Mouse (Mus musculus) cerebellum, adult 11 months (tissue): Measurements from ENCODE around the gene Tuba1a.
A peak's percentile ranks its signal among the peaks of the same experiment; 100 is the strongest.
"Not testable (repeated sequence)": the region's sequence is repeated elsewhere in the genome, so short reads cannot be mapped to it uniquely, and the experiment has no call there.

Experiments
- DNase-seq: peaks from one replicate; pipeline ENCODE4 v3.0.0; 2022

Tuba1a gene

DNA sequence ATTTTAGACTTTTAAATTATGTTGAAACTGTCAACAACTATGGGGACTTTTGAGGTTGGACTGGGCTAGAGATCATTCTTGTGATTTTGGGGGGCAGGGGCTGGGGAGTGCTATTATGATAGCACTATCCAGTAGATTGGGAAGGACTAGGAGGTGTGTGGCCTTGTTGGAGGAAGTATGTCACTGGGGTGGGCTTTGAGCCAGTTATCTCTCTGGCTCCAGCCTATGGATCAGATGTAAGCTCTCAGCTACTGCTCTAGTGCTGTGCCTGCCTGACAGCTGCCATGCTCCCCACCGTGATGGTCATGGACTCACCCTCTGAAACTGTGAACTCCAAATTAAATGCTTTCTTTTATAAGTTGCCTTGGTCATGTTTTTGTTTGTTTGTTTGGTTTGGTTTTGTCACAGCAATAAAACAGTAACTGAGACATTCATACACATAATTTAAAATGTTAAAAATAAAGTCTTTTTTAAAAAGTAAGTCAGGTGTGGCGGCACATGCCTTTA lies 30.4 kb downstream of the Tuba1a start:
- no peak for DNase-seq

DNA sequence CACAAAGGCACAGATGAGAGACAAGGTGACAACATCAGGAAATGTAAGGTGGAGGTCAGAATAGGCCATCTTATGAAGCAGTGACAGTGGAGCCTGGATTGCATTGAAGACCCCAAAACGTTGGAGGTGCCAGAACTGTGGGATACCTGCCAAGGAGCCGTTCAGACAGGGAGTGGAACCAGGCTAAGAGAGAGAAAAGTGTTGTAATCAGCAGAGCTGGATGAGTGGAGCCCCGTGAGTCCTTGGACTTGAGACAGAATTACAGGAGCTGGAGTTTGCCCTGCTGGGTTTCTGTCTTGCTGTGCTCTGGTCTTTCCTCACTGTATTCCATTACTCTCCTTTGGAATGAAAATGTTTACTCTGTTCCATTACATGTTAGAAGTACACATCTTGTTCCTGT lies 30.9 kb downstream of the Tuba1a start:
- DNase-seq, result no peak

GRCm38 (mm10) chr15:98921510-98921909 lies 32.0 kb downstream of the Tuba1a start:
- no peak for DNase-seq

- DNase-seq, result not testable (repeated sequence)
Observed at GRCm38 (mm10) chr15:98918499-98918895, 35.0 kb downstream of the Tuba1a start.

- peak; percentile 98 for DNase-seq
Observed at GRCm38 (mm10) chr15:98917538-98918498, 35.7 kb downstream of the Tuba1a start, which contains the start of gene Lmbr1l. TSS of gene Lmbr1l (minus strand) at chr15:98918231.

- no peak for DNase-seq
Observed at GRCm38 (mm10) chr15:98917091-98917490, 36.4 kb downstream of the Tuba1a start.

DNA sequence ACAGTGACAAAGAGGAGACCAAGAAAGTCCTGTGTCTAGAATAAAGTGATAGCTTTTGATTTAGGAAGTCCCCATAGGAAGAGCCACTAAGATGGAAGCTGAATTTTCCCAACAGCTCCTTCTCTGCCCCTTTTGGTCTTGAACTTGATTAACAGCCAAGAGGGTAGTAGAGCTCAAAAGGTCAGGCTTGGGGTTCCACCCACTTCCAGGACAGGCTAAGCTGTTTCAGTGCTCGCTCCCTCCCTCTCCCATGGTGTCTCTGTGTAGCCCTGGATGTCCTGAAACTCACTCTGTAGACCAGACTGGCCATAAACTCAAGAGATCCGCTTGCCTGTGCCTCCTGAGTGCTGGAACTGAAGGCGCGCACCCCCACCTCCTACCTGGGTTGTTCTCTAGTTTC lies 37.5 kb downstream of the Tuba1a start:
- no peak for DNase-seq

- no peak for DNase-seq
Observed at GRCm38 (mm10) chr15:98914903-98915302, 38.6 kb downstream of the Tuba1a start.

GRCm38 (mm10) chr15:98904692-98905091 lies 48.8 kb downstream of the Tuba1a start:
- DNase-seq, result no peak

GRCm38 (mm10) chr15:98902600-98902999 lies 50.9 kb downstream of the Tuba1a start:
- no peak for DNase-seq

- no peak for DNase-seq
Observed at GRCm38 (mm10) chr15:98901530-98901929, 52.0 kb downstream of the Tuba1a start.
